Mouse (Mus musculus) common myeloid progenitor, adult 5-6 weeks (primary cell): Measurements from ENCODE around the gene Gm10358. TPM values are rescaled to one million over a fixed set of nuclear protein-coding genes. Genes with fewer than 3 reads are reported as not detected.
"Not testable (repeated sequence)": the region's sequence is repeated elsewhere in the genome, so short reads cannot be mapped to it uniquely, and the experiment has no call there.

Experiments used
- ATAC-seq: replicated peaks from 2 replicates; pipeline ENCODE4 v1.8.0; 2016; ENCODE audit warnings: low read depth, mild to moderate bottlenecking, moderate TSS enrichment, inconsistent platforms; ENCODE audit not compliant: poor library complexity, severe bottlenecking
- total RNA-seq: library from RNA; stranded (forward); fragments of 200-1000, 187-1606 nt; gene quantifications from 2 replicates; pipeline ENCODE4 v1.2.3, GENCODE M21; 2017

Gene Gm10358
- total RNA-seq, result 0.09 and 0.24 TPM in 2 replicates

DNA sequence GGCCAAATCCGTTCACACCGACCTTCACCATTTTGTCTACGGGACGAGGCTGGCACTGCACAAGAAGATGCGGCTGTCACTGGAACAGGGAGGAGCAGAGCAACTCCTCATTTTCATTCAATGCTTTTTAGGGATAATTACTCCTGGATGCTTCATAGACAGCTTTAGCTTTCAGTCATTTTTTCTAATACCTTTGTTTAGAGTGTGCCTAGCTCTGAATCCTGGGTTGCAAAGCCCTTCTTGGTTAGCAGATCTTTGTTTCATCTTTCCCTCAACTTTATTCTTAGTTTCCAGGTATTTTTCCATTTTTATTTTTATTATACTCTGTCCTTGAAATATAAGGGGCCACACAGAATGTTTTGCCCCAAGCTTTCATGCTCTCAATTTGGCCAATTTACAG, at the start of gene Gm10358:
Gene Gm10358, minus strand, starts transcription at position 101 of the 400 bp plus-strand sequence.
- no peak for ATAC-seq

DNA sequence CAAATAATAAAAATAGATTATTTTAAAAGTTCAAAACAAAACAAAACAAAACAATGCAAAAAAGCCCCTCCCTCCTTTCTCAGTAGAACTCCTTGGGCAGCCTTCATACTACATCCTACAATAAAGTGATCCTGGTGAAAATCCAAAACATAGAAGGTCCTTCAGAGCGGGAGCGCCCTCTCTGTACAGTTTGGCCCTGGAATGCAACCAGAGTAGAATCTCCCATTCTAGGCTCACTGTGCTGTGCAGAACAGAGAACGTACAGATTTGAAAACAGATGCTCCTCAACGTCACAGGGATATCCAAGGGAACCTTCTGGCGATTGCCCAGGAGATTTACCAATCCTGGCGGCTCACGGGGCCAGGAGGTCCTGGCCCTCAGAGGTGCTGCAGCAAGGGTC, 42.0 kb upstream of the Gm10358 start, which contains the start of gene Iqcm:
Gene Iqcm, plus strand, starts transcription at position 301 of the 400 bp plus-strand sequence.
- ATAC-seq, result no peak

DNA sequence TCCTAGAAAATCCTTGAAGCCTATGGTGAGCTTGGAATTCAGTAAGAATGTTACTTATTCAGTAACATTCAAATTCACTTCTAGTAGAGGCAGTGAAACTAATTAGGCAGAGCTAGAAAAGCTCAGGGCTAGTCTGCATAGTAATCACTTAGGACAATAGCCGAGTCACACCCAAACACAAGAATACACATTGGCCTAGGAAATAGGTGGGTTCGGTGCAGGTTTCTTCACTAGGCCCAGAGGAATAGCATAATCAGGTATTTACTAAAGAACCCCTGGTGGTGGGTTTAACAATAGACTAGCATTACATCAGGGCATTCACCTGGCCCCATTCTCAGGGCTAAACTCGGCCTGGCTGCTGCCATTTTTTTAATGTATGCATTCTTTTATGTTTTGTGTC, 9.3 kb upstream of the Gm10358 start:
- ATAC-seq, result not testable (repeated sequence)

DNA sequence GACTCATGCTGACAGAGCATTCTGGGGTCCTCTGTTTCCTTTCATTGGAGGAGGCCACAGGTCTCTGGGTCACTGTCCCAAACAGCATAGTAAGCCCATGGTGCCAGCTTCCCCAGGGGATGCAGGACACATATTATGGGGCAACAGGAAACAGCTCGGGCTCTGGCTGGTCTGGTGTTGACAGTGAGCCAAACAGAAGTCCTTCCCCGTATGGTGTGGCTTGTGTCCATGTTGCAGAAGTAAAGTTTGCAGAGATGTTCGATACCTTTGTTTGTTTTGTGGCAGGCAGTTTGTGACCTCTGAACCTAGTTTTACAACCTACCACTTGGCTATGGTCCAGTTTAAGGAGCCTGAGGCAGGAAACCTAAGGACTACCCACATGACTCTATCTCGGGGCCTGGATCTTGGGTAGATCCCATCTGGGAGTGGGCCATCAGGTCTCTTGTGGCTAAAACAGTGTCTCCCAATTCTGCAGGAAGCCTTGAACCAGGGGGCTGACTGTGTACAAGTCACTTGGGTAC, 21.6 kb downstream of the Gm10358 start:
- ATAC-seq, result no peak

DNA sequence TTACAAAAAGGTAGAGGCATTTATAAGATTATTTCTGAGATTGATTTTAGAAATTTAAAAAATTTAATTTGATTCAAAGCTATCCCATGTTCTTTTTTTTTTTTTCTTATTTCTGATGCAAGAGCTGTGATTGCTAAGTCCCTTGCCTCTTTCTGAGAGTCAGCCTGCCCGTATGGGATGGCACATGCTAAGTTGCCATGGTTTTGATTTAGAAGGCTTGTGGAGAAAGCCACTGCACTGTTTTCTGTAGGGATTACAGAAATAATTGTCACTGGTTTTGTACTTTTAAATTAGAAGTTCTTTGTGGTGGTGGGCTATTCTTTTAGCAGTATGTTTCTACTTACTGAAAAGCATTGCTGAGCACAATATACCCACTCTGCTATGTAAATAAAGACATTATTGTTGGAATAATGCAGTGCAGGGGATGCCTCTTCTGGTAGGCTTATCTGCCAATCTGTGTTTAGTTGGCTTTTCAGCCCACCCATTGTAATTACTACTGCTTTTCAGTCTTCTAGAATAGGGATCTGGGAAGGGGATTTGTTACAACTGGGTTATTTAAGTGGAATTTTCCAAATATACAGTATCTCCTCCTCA, 30.8 kb downstream of the Gm10358 start:
- ATAC-seq, result no peak

DNA sequence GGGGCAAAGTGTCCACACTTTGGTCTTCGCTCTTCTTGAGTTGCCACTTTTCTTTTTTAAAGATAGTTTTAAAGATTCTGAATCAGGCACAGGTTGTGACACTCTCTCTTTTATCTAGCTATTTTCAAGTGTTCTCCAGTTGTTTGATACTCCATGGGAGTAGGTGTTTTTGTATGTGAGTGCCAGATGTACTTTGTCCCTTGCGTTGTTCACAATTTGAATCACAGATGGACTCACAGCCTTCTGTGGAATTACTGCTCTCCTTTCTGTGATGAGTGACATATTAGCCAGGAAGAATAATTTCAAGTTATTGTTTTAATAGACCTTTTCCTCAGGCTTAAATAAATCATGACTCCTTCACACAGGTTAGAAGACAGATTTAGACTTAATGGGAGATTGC, 34.4 kb downstream of the Gm10358 start:
- no peak for ATAC-seq

Other genes starting within 250 kb of the Gm10358 start
- gene Rasd2, start 192.6 kb downstream of the Gm10358 start, total RNA-seq, result not detected in 2 replicates
- gene Iqcm, start 42.1 kb upstream of the Gm10358 start, total RNA-seq, result 0.32 TPM in 1 of 2 replicates, not detected in the other